Mouse (Mus musculus) right cerebral cortex, postnatal 10 days (tissue): Measurements from ENCODE around the gene Galnt11.

Experiments used
- DNase-seq, 2 experiments: peaks; one replicate each; pipeline ENCODE4 v3.0.0; 2021; ENCODE audit warnings: low spot score in 2 of 2

Galnt11 gene

DNA sequence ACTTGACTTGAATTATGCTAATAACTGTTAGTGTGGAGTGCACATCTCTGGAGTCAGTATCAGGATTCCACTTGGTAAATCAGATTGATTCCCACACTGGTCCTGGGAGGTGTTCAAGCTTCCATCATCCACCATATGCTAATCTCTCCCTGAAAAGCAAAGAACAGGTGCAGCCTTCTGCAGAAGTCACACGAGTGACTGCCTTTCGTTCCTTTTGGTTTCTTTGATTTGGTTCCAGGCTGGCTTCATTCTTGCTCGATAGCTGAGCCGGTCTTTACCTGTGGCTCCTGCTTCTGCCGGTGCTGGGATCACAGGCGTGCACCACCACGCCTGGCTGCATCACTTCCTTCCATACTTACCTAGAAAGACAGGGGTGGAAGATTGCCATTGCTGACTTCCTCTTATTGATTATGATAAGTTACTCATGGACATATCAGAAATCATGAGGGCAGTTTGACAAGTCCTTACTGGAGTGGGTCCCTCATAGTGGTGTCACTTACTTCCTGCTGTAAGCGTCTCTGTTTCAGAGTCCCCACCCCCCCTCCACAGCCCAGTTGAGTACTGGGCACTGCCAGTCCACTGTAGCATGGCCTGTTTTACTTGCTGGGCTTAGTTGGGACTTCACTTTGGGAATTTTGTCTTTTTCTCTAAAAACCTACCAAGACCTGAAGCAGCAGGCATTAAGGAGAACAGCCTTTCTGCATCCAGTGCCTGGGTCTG is 31.3 kb downstream of the Galnt11 start:
- DNase-seq, result no peak

DNA sequence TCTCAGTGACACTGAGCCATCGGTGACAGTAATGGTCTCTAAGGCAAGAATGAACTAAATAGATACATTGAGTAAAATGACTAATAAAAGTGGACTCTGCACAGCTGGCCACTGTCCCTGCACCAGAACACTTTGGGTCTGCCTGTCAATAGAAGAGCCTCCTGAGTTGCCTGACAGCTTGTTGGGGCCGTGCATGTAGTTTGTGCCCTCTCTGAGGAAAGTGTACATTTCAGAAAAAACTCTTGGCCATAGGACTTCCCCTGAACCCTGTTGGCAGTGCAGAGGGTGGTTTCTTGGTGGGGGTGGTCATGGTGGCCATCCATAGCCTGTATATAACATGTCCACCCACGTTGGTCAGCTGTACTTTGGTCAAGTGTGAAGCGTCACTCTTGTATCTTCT is 32.8 kb downstream of the Galnt11 start:
- no peak for DNase-seq

DNA sequence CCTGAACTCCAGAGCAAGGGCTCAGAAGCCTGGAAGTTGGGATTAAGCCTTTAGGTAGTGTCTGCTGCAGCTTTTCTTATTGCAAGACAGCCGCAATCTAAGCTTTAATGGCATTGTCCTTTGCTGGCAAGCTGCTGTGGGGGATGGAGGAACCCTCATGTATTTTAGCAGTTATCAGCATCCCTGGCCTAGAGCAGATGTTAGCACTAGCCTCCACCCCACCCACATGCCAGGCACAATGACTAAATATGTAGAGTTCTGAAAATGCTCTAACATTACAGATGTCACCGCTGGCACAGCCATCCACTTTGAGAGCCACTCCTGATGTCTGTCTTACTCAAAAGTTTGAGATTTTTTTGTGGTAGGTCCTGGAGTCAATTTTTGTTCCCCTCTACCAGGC is 35.0 kb downstream of the Galnt11 start:
- no peak for DNase-seq

DNA sequence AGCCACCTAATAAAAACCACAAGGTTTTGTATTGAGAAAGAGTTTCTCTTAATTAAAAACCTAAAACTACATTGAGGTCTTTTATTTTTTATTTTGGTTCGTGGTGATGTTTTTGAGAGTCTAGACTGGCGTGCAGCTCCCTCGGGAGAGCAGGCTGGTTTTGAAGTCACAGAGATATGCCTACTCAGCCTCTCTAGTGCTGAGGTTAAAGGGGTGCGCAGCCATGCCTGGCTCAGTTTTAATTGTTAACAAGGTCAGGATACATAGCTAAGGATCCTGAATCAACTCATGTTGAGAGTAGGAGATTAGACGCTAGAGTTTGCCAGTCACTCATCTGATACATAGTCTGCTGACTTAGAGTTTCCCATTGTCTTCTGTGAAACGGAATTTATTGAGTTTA is 39.7 kb downstream of the Galnt11 start:
- no peak for DNase-seq

DNA sequence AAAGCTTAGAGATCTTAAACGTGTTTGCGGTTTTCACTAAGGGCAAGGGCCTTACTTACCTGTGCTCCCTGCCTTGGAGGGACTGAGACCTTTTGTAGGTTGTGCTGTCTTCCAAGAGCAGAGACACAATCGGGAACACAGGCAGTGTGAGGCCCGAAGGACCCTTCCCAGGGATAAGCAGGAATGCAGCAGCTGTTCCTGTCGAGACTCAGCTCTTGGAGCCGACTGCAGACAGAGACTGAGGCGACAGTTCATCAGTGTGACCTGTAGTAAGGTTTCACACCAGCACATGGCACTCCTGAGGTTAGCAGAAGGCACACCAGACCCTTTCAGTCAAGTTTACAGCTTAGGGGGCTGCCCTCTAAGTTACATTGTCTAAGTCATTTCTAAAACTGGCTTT is 40.6 kb downstream of the Galnt11 start:
- no peak for DNase-seq

DNA sequence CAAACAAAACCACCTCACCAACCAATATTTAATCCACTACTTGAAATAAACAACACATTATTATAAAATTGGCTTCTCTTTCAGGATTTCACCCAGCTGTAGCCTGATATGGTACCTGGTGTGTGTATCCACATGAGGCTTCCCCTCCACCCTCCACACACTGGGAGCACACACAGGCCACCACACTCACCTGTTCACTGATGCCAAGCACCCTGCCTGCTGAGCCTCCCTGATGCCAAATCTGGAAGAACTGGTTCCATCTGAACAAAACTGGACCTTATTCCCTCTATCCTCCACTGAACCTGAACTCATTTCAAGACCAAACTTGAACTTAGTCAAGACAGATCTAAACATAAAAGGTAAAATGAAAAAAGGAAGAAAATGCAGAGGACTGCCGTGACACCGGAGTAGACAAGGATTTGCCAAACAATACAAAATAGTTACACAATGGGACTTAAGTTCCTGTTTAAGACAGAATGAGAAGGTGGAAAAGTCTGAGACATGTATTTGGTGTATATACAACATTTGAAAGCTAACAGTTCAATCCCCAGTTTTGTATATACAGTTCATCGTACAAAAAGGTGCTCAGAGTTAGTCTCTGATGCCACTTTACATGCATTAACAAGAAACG is 46.7 kb downstream of the Galnt11 start:
- no peak for DNase-seq

DNA sequence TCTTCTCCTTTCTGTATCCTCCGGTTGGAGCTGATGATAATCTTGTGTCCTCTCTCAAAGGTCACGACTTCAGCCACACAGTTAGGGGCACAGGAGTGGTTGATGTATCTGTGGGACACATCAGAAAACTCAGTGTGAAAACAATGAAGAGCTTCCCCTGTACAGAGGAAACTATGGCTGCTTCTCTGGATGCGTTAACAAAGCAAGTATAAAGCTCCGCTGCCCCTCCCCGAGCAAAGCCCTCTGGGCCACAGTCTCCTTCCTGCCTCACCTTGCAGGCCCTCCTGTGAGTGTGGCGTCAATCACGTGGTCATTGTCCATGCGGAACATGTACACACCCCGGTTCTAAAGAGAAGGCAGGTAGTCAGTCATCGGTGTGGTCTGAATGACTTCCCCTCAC is 53.9 kb downstream of the Galnt11 start:
- no peak for DNase-seq

DNA sequence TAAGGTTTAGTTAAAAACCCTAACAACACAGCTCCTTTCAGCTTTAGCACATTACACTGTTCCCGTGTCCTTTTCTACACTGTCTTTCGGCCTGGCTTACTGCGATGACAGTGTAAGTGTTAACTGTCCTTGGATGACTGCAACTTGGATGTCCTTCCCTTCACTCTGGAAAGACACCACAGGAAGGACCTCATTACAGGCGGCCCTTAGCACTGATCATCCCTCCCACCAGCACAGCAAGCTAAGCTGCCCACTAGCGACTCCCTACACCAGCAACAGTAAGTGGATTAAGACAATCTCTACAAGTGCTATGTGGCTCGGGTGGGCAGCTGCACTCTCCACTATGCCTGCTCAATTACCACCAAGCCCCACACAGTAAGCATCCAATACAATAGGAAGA is 54.7 kb downstream of the Galnt11 start:
- DNase-seq, result no peak

DNA sequence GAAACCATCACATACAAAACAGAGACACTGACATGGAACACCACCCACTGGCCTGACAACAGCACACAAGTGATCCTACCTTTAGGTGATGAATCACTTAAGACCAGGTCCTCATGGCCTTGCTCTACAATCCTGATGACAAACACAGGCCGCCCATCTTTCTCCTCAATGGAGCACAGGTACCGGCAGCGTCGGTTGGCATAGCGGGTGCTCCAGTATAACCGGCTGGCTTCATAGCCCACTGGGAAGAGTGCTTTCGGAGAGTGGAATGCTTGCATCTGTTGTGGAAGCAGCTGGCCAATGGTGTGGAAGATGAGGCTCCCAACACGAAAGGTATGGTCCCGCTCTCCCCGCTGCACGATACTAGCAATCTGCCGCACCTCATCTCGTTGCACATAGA is 62.3 kb downstream of the Galnt11 start:
- DNase-seq, result no peak

DNA sequence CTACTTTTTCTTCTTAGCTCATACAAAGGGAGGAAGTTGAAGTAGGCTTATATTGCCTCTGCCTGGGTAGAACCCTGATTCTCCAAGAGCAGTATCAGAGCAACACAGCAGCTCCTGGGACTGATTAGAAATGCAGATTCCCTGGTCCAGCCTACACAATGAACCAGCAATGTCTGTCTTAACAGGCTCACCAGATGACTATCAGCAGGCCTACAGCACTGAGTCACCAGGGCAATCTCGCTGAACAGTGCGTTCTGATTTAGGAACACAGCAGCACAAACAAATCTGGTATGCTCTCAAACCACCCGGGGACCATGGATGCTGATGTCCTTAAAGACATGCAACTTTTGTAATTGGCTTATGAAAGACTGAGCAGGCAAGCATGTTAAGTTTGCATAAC is 75.1 kb downstream of the Galnt11 start:
- DNase-seq, result no peak

DNA sequence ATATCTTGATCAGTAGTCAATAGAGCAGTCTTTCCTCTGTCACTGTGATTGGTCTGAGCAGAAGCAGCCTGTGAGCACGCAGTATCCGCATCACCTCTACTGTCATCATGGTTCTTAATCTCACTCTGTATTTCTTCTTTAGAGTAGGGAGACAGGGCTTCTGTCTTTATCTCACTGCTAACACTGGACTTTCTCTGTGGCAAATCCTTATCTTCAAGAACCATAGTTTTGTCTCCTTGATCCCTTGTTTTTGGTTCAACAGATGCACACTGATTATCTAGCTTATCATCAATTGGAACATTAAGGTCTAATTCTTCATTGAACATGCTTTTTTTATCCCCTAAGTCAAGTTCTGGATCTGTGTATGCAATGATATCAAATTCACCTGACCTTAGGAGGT is 88.5 kb downstream of the Galnt11 start:
- DNase-seq, result no peak

DNA sequence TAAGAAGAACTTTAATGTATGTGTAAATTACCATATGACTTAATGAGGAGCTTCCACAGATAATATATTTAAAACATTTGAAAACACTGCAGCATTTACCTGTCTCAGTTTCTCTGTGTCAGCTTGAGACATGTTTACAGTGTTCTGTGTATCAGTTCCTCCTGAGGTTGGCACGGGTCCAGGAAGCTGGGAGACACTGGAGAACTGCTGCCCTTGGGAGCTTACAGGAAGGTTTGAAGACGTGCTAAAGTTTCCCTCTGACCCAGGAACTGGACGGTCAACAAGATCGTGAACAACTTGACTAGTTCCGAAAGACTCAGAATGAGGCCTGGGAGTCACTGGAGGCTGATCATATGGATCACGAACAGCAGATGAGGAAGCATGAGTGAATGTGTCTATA is 92.2 kb downstream of the Galnt11 start:
- DNase-seq, result peak in 1 of 2 experiments; percentile 47
